Mouse (Mus musculus) embryonic fibroblast, embryonic 13.5 days (primary cell): Measurements from ENCODE around the gene Atp8b5.

Experiments used
- CTCF ChIP-seq: IDR thresholded peaks from 2 replicates; pipeline ENCODE4 v1.5.1; 2011; ENCODE audit warnings: mild to moderate bottlenecking, control low read depth, low read length, moderate library complexity, borderline replicate concordance; ENCODE audit not compliant: insufficient read depth
- POLR2A ChIP-seq: IDR thresholded peaks from 2 replicates; pipeline ENCODE4 v1.6.1; 2011; ENCODE audit warnings: low read depth, mild to moderate bottlenecking, control low read depth, low read length, moderate library complexity

- TF ChIP-seq CTCF: no peak
- peak; percentile 38 for TF ChIP-seq POLR2A
Measured at GRCm38 (mm10) chr4:43383246-43384082, 116.5 kb downstream of the Atp8b5 start.
